Mouse (Mus musculus) liver, postnatal 0 days (tissue): ENCODE data around the gene Slc4a1. TPM values are rescaled to one million over a fixed set of nuclear protein-coding genes. Genes with fewer than 3 reads are reported as not detected.
A peak's percentile ranks its signal among the peaks of the same experiment; 100 is the strongest.

Source experiments
- ATAC-seq: fragments of 200-750 bp; cut with Nextera tagmentation; 2 replicates; pipeline ENCODE4 v1.8.0; 2017; ENCODE audit warnings: mild to moderate bottlenecking, moderate library complexity
- DNase-seq: peaks from one replicate; pipeline ENCODE4 v3.0.0-alpha.2; 2016
- H3K27ac ChIP-seq: fragments of 300-500 bp; sonication (generic); 2 replicates; pipeline ENCODE4 v1.5.1; 2014; ENCODE audit warnings: antibody characterized with exemption, moderate library complexity, mild to moderate bottlenecking, low read depth
- H3K27me3 ChIP-seq: fragments of 300-500 bp; sonication (generic); 2 replicates; pipeline ENCODE4 v1.6.1; 2014; ENCODE audit warnings: low read length, control low read depth, mixed read lengths; ENCODE audit not compliant: insufficient read depth
- H3K36me3 ChIP-seq: fragments of 300-500 bp; sonication (generic); replicated peaks from 2 replicates; pipeline ENCODE4 v1.6.1; 2014; ENCODE audit warnings: mild to moderate bottlenecking, control low read depth, low read length, moderate library complexity, mixed read lengths; ENCODE audit not compliant: insufficient read depth
- H3K4me1 ChIP-seq: fragments of 300-500 bp; sonication (generic); 2 replicates; pipeline ENCODE4 v1.6.1; 2014; ENCODE audit warnings: antibody characterized with exemption, mild to moderate bottlenecking, control low read depth; ENCODE audit not compliant: insufficient read depth
- H3K4me2 ChIP-seq: fragments of 300-500 bp; sonication (generic); 2 replicates; pipeline ENCODE4 v1.6.1; 2014; ENCODE audit warnings: low read depth, mild to moderate bottlenecking, low read length, moderate library complexity, mixed read lengths
- H3K4me3 ChIP-seq: fragments of 300-500 bp; sonication (generic); 2 replicates; pipeline ENCODE4 v1.5.1; 2014; ENCODE audit warnings: low read depth, low read length
- H3K9ac ChIP-seq: fragments of 300-500 bp; sonication (generic); replicated peaks from 2 replicates; pipeline ENCODE4 v1.6.1; 2014; ENCODE audit warnings: mild to moderate bottlenecking, moderate library complexity
- H3K9me3 ChIP-seq: fragments of 300-500 bp; sonication (generic); 2 replicates; pipeline ENCODE4 v1.6.1; 2016; ENCODE audit warnings: mild to moderate bottlenecking, control low read depth, low read length, mixed read lengths
- CTCF ChIP-seq: sonication (generic); IDR thresholded peaks from 2 replicates; pipeline ENCODE4 v1.5.1; 2016; ENCODE audit warnings: antibody characterized with exemption, low read depth
- EP300 ChIP-seq: IDR thresholded peaks from 2 replicates; pipeline ENCODE4 v1.6.1; 2016; ENCODE audit warnings: antibody characterized with exemption, low read depth, mild to moderate bottlenecking
- WGBS: fragments of 180-500 bp; shearing (Covaris S2); extraction: QIAGEN DNeasy Blood & Tissue Kit; methylation state at CpG from one replicate; pipeline ENCODE4 v1.1.7; 2014; ENCODE audit not compliant: insufficient replicate concordance; 5-methylcytosine and 5-hydroxymethylcytosine counted together
- polyA plus RNA-seq: library from polyadenylated mRNA; unstranded; fragments of >200 nt; fragmentation: Nextera tagmentation; extraction: Ambion mirVana; gene quantifications from 2 replicates; pipeline ENCODE4 v1.2.1, GENCODE M21; 2015

The Slc4a1 gene
- polyA plus RNA-seq, 1 experiment from 2014 or later, result 329 TPM

DNA sequence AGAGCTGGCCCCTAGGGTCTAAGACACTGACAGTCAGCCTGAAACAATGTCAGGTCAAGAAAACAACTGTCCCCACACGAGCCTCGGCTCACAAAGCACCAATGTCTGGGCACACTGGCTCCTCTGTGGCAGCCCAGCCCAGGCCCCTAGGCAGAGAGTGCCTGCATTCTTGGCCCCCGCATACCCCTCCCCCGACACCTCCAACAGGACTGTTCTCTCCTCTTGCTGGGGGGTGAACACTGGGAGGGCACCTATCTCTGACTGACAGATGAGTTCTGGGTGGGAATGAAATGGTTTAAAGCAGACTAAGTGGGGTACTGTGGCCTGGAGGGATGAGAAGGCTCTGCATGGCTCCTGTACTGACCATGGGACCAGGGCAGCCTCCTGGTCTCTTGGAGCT lies 304 bp downstream of the Slc4a1 start:
- ATAC-seq (no peak), DNase-seq (peak; percentile 34)
- Histone ChIP-seq H3K4me1 (peaks cover 34% of the 10 kb centered on the region), H3K9me3 (no peaks in the 10 kb centered on the region), H3K4me3 (peak overlapping the region; percentile 66), H3K4me2 (peak overlapping the region; percentile 61), H3K9ac (peak overlapping the region; percentile 93), H3K27me3 (peaks cover 3% of the 10 kb centered on the region; the same call in 1 of the 2 replicates), H3K36me3 (peaks cover 22% of the 10 kb centered on the region), H3K27ac (peak overlapping the region; percentile 95)
- 61% methylated on average over 4 of the region's 4 CpGs for WGBS
- TF ChIP-seq EP300, result 0 out of 2 replicates have a peak, but pooled peaks have one; percentile 15
- TF ChIP-seq CTCF, result no peak

DNA sequence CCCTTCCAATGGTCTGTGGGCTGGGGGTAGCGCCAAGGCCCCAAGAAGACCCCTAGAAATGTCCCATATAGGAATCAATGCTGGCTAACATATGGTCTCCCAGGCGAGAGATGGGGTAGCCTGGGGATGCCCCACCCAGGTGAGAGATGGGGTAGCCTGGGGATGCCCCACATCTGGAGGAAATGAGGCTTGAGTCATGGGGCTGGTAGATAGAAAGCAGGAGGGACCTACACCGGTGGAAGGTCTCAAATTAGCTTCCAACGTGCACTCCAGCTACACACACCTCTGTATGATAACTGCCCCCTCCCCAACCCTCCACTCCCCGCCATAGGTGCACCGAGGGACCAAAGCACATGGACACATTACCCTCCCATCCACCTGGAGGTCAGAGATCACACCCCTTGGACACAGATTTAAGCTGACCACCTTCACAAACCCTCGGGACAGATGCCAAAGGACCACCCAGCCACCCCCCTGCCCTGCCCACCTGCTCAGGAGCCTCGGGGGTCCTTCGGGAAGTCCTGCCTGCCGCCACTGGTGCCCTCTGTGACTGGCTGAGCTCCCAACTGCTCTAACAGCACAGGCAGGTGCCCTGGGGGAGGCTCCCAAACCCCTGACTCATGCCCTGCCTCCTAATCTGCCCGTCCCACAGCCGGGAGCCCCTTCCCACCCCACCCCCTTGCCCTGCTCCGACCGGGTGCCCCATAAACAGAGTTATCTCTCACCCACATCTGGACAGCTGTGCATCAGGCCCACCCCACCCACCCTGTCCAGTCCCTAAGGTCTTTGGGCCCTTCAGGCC lies 1.2 kb downstream of the Slc4a1 start:
- DNase-seq (peak; percentile 88), ATAC-seq (peak; percentile 85)
- Histone ChIP-seq H3K4me1 (peaks cover 29% of the 10 kb centered on the region), H3K4me2 (peak overlapping the region; percentile 61), H3K27me3 (no peaks in the 10 kb centered on the region), H3K27ac (peak overlapping the region; percentile 95), H3K9ac (peak overlapping the region; percentile 93), H3K36me3 (peaks cover 31% of the 10 kb centered on the region), H3K9me3 (no peaks in the 10 kb centered on the region), H3K4me3 (peak overlapping the region; percentile 66)
- WGBS, result 47% methylated on average over 14 of the region's 14 CpGs
- TF ChIP-seq CTCF, result no peak
- peak; percentile 98 for TF ChIP-seq EP300

DNA sequence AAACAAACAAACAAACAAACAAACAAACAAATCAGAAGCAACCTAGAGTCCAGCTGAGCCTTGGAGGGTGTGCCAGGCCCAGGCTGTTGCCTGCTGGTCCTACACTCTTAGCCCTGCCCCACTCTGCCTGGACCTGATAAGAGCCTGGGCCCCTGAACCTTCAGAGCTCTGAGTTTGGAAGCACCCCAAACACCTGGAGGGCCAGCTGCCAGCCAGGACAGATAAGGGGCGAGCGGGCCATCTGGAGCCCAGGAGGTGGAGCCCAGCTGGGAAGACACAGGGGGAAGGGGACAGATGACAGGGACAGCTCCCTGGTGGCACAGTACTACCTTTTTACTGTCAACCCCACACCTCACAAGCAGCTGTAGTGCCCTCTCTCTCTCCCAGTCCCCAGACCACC lies 2.4 kb downstream of the Slc4a1 start:
- Histone ChIP-seq H3K9ac (peak overlapping the region; percentile 93), H3K4me3 (peak overlapping the region; percentile 66), H3K4me2 (peak overlapping the region; percentile 82), H3K4me1 (peaks cover 26% of the 10 kb centered on the region), H3K36me3 (peaks cover 43% of the 10 kb centered on the region), H3K27ac (peak overlapping the region; percentile 95), H3K27me3 (no peaks in the 10 kb centered on the region), H3K9me3 (no peaks in the 10 kb centered on the region)
- peak; percentile 89 for DNase-seq
- TF ChIP-seq CTCF (0 out of 2 replicates have a peak, but pooled peaks have one; percentile 12), EP300 (peak; percentile 98)
- peak; percentile 81 for ATAC-seq
- WGBS, result 16% methylated on average over 2 of the region's 2 CpGs

DNA sequence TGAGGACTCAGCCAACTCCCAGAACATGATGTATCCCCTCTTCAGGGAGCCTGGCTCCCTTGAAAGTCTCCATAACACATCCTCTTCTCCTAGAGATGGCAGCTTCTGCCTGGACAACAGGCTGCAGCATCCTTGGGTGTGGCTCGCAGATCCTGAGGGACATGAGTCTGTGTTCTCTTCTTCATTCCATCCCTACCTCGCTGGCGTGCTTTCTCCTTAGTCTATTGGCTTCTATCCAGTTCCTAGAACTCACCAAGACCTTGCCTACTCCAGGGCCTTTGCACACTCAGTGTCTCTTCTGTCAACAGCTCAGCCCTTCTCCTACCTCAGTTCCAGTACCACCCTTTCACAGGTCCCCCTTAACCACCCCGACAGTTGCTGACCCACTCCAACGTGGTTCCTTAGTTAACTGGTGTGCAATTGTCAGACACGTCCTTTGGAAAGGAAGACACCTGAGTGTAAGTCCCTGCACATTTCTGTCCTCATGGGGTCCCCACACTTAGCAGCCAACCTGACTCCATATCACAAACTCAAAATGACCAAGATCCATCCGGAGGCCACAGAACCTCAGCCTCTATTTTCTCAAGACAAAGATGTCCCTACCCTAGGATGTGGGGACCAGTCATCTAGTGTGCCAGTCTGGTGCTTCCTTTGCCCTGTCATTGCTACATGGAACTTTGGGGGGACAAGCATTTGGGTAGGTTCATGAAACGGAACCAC lies 4.1 kb downstream of the Slc4a1 start:
- H3K4me2 ChIP-seq, result peak overlapping the region; percentile 82
- peak overlapping the region; percentile 66 for H3K4me3 ChIP-seq
- H3K9me3 ChIP-seq, result no peaks in the 10 kb centered on the region
- 0 out of 2 replicates have a peak, but pooled peaks cover 5% of the 10 kb centered on the region for H3K27me3 ChIP-seq
- peak overlapping the region; percentile 95 for H3K27ac ChIP-seq
- 78% methylated on average over 8 of the region's 8 CpGs for WGBS
- H3K4me1 ChIP-seq, result peaks cover 14% of the 10 kb centered on the region
- peak overlapping the region; percentile 93 for H3K9ac ChIP-seq
- peaks cover 59% of the 10 kb centered on the region for H3K36me3 ChIP-seq
- DNase-seq (no peak), ATAC-seq (no peak)
- TF ChIP-seq CTCF, result no peak
- no peak for TF ChIP-seq EP300

GRCm38 (mm10) chr11:102358365-102358764 lies 7.6 kb downstream of the Slc4a1 start:
- no peaks in the 10 kb centered on the region for H3K9me3 ChIP-seq
- ATAC-seq (no peak), DNase-seq (no peak)
- 70% methylated on average over 10 of the region's 10 CpGs for WGBS
- peak overlapping the region; percentile 29 for H3K4me3 ChIP-seq
- H3K4me1 ChIP-seq, result no peaks in the 10 kb centered on the region
- H3K27ac ChIP-seq, result peak overlapping the region; percentile 48; the same call in 1 of the 2 replicates
- TF ChIP-seq CTCF, result no peak
- TF ChIP-seq EP300, result no peak
- 0 out of 2 replicates have a peak, but pooled peaks cover 5% of the 10 kb centered on the region for H3K27me3 ChIP-seq
- H3K9ac ChIP-seq, result peak overlapping the region; percentile 34; the same call in 1 of the 2 replicates
- H3K36me3 ChIP-seq, result peaks cover 90% of the 10 kb centered on the region
- H3K4me2 ChIP-seq, result peak overlapping the region; percentile 82
